Mouse (Mus musculus) testis, postnatal 14 days (tissue): Measurements from ENCODE around the gene Gm6583.

Experiments used
- DNase-seq: peaks from one replicate; pipeline ENCODE4 v3.0.0; 2021; ENCODE audit warnings: low spot score

Gene Gm6583

GRCm38 (mm10) chr5:112367929-112368328, 12.1 kb upstream of the Gm6583 start:
- no peak for DNase-seq

- DNase-seq: no peak
Measured at GRCm38 (mm10) chr5:112367338-112367737, 11.5 kb upstream of the Gm6583 start.

- no peak for DNase-seq
Measured at GRCm38 (mm10) chr5:112366879-112367278, 11.0 kb upstream of the Gm6583 start.

GRCm38 (mm10) chr5:112364184-112364797, 8.5 kb upstream of the Gm6583 start:
- no peak for DNase-seq

- DNase-seq: no peak
Measured at GRCm38 (mm10) chr5:112360077-112360476, 4.2 kb upstream of the Gm6583 start.

GRCm38 (mm10) chr5:112359520-112359919, 3.7 kb upstream of the Gm6583 start:
- no peak for DNase-seq

- DNase-seq: no peak
Measured at GRCm38 (mm10) chr5:112356322-112356721, 489 bp upstream of the Gm6583 start.

- DNase-seq: no peak
Measured at GRCm38 (mm10) chr5:112355493-112355892, 340 bp downstream of the Gm6583 start.

GRCm38 (mm10) chr5:112349169-112349568, 6.7 kb downstream of the Gm6583 start:
- no peak for DNase-seq

- DNase-seq: no peak
Measured at GRCm38 (mm10) chr5:112346211-112346965, 9.4 kb downstream of the Gm6583 start.

- no peak for DNase-seq
Measured at GRCm38 (mm10) chr5:112344092-112344960, 11.5 kb downstream of the Gm6583 start.

- no peak for DNase-seq
Measured at GRCm38 (mm10) chr5:112343205-112343595, 12.6 kb downstream of the Gm6583 start.

- DNase-seq: peak; percentile 85
Measured at GRCm38 (mm10) chr5:112342463-112343204, 13.2 kb downstream of the Gm6583 start, which contains the start of the genes Srrd and Hps4. Srrd (minus strand) TSS chr5:112343040. Hps4 (plus strand) TSS chr5:112343083.

GRCm38 (mm10) chr5:112339215-112339614, 16.6 kb downstream of the Gm6583 start:
- no peak for DNase-seq

- DNase-seq: no peak
Measured at GRCm38 (mm10) chr5:112337004-112337403, 18.8 kb downstream of the Gm6583 start.

- DNase-seq: no peak
Measured at GRCm38 (mm10) chr5:112335473-112335872, 20.4 kb downstream of the Gm6583 start.

GRCm38 (mm10) chr5:112329805-112330564, 25.8 kb downstream of the Gm6583 start:
- DNase-seq: no peak

GRCm38 (mm10) chr5:112327854-112328253, 28.0 kb downstream of the Gm6583 start:
- no peak for DNase-seq

- no peak for DNase-seq
Measured at GRCm38 (mm10) chr5:112326446-112327009, 29.3 kb downstream of the Gm6583 start.

- DNase-seq: peak; percentile 95
Measured at GRCm38 (mm10) chr5:112325546-112326445, 30.0 kb downstream of the Gm6583 start, which contains the start of gene Tfip11. Tfip11 (plus strand) TSS chr5:112326358.
